ENCODE assay signal across 9 mouse cellular contexts in genomic region chr3:89101459-89101811, GRCm38 (mm10). TPM values are rescaled to one million over a fixed set of nuclear protein-coding genes. Genes with fewer than 3 reads are reported as not detected.
DNase-seq lines count a peak whose midpoint lies in the region; ATAC-seq and TF ChIP-seq lines count a peak whose summit lies in the region.
"Had no signal": no experiment of that assay in that cellular context is flagged by ENCODE, and none has a peak within 500 bp of the region (broad histone marks: within the 10 kb centered on the region; RNA-seq: fewer than 3 reads in every experiment).

No protein-coding gene starts in this region.

- H3K36me3 ChIP-seq in kidney, embryonic 15.5 days, result peaks cover 35% of the 10 kb centered on the region
- H3K36me3 ChIP-seq in forebrain, embryonic 13.5 days (ENCODE audit: poor library complexity, severe bottlenecking), result peaks cover 34% of the 10 kb centered on the region
- H3K36me3 ChIP-seq in liver, embryonic 14.5 days (replicated peaks; ENCODE audit: control insufficient read depth, insufficient read depth, low read depth), result peaks cover 18% of the 10 kb centered on the region
- H3K36me3 ChIP-seq in stomach, postnatal 0 days (ENCODE audit: control insufficient read depth, insufficient read depth, low read length), result peaks cover 11% of the 10 kb centered on the region; the same call in 1 of the 2 replicates

- peak overlapping the region; percentile 84 for H3K4me2 ChIP-seq in kidney, embryonic 15.5 days
- peak overlapping the region; percentile 86 for H3K4me2 ChIP-seq in forebrain, embryonic 13.5 days
- H3K4me2 ChIP-seq in liver, embryonic 14.5 days (ENCODE audit: low read depth), result peak overlapping the region; percentile 88
- H3K4me2 ChIP-seq in stomach, postnatal 0 days (replicated peaks; ENCODE audit: low read depth), result peak overlapping the region; percentile 82

- H3K4me3 ChIP-seq in kidney, embryonic 15.5 days (replicated peaks), result peak overlapping the region; percentile 76
- H3K4me3 ChIP-seq in forebrain, embryonic 13.5 days, result peak overlapping the region; percentile 76
- peak overlapping the region; percentile 60 to 95 for H3K4me3 ChIP-seq in liver, embryonic 14.5 days (ENCODE audit: insufficient read depth in 1 of 2, low read depth in 2 of 2, low read length in 2 of 2)
- H3K4me3 ChIP-seq in stomach, postnatal 0 days (ENCODE audit: low read depth, low read length), result peak overlapping the region; percentile 60

- TF ChIP-seq CTCF in liver, embryonic 14.5 days (IDR thresholded peaks at IDR 0.05; ENCODE audit: low read depth), result no peak
- TF ChIP-seq CTCF in stomach, postnatal 0 days (IDR thresholded peaks at IDR 0.05; ENCODE audit: low read depth), result no peak

- ATAC-seq in kidney, embryonic 15.5 days (replicated peaks; ENCODE audit: low FRiP score), result peak; percentile 27
- ATAC-seq in forebrain, embryonic 13.5 days, result no peak
- peak; percentile 52 for ATAC-seq in liver, embryonic 14.5 days (ENCODE audit: insufficient read depth)
- ATAC-seq in stomach, postnatal 0 days (ENCODE audit: low FRiP score, low TSS enrichment), result no peak; the same call in 1 of the 2 replicates

- under 1% methylated on average over 19 of the region's 19 CpGs for WGBS in kidney, embryonic 15.5 days
- WGBS in forebrain, embryonic 13.5 days, result under 1% methylated on average over 19 of the region's 19 CpGs
- under 1% methylated on average over 19 of the region's 19 CpGs for WGBS in liver, embryonic 14.5 days (ENCODE audit: insufficient replicate concordance)
- under 1% methylated on average over 19 of the region's 19 CpGs for WGBS in stomach, postnatal 0 days

- no peaks in the 10 kb centered on the region for H3K9me3 ChIP-seq in kidney, embryonic 15.5 days (replicated peaks)
- H3K9me3 ChIP-seq in forebrain, embryonic 13.5 days (replicated peaks), result no peaks in the 10 kb centered on the region
- H3K9me3 ChIP-seq in liver, embryonic 14.5 days (ENCODE audit: control insufficient read depth, low read length), result no peaks in the 10 kb centered on the region
- H3K9me3 ChIP-seq in stomach, postnatal 0 days (ENCODE audit: control insufficient read depth, low read length), result no peaks in the 10 kb centered on the region

- H3K4me1 ChIP-seq in kidney, embryonic 15.5 days, result peaks cover 32% of the 10 kb centered on the region
- peaks cover 33% of the 10 kb centered on the region for H3K4me1 ChIP-seq in forebrain, embryonic 13.5 days
- H3K4me1 ChIP-seq in liver, embryonic 14.5 days (replicated peaks; ENCODE audit: control insufficient read depth in 2 of 2, insufficient read depth in 2 of 2, low read length in 1 of 2), result peaks cover 13 to 16% of the 10 kb centered on the region in 2 experiments
- peaks cover 2% of the 10 kb centered on the region; the same call in 1 of the 2 replicates for H3K4me1 ChIP-seq in stomach, postnatal 0 days (replicated peaks; ENCODE audit: control insufficient read depth, insufficient read depth)

- H3K27ac ChIP-seq in kidney, embryonic 15.5 days, result peak overlapping the region; percentile 59
- H3K27ac ChIP-seq in forebrain, embryonic 13.5 days, result peak overlapping the region; percentile 72
- H3K27ac ChIP-seq in liver, embryonic 14.5 days, result peak overlapping the region; percentile 12
- peak overlapping the region; percentile 37 for H3K27ac ChIP-seq in stomach, postnatal 0 days (replicated peaks)

- H3K9ac ChIP-seq in kidney, embryonic 15.5 days, result peak overlapping the region; percentile 64
- peak overlapping the region; percentile 84 for H3K9ac ChIP-seq in forebrain, embryonic 13.5 days
- peak overlapping the region; percentile 59 for H3K9ac ChIP-seq in liver, embryonic 14.5 days (replicated peaks)
- peak overlapping the region; percentile 61 for H3K9ac ChIP-seq in stomach, postnatal 0 days (ENCODE audit: low read length)

- DNase-seq in kidney, adult 18-20 months, result no peak
- DNase-seq in MN1 (ENCODE audit: low spot score), result peak; percentile 56
- no peak for DNase-seq in liver, embryonic 14.5 days (ENCODE audit: low read depth in 3 of 3, low spot score in 3 of 3)
- no peak for DNase-seq in stomach, postnatal 0 days (ENCODE audit: low spot score)
- no peak for DNase-seq in adrenal gland, adult 8-10 months
- DNase-seq in thymus, adult 18-20 months, result no peak

- no peaks in the 10 kb centered on the region for H3K27me3 ChIP-seq in kidney, embryonic 15.5 days
- H3K27me3 ChIP-seq in forebrain, embryonic 13.5 days, result no peaks in the 10 kb centered on the region
- H3K27me3 ChIP-seq in liver, embryonic 14.5 days (ENCODE audit: control insufficient read depth, insufficient read depth, low read length), result no peaks in the 10 kb centered on the region
- H3K27me3 ChIP-seq in stomach, postnatal 0 days (ENCODE audit: control insufficient read depth, insufficient read depth, low read length), result no peaks in the 10 kb centered on the region

- TF ChIP-seq EP300 in liver, embryonic 14.5 days (IDR thresholded peaks at IDR 0.05; ENCODE audit: low read depth), result no peak
- TF ChIP-seq EP300 in stomach, postnatal 0 days (optimal IDR thresholded peaks at IDR 0.05), result no peak

RNA-seq across cellular contexts. Expression of gene Fdps, which starts 0.3 kb away (rescaled TPM):
- polyA plus RNA-seq in kidney, embryonic 15.5 days (2015; fragmentation: Nextera tagmentation; extraction: Ambion mirVana), result 188 and 215 TPM in 2 replicates
- 315 and 326 TPM in 2 replicates for polyA plus RNA-seq in forebrain, embryonic 13.5 days (2015; fragmentation: Nextera tagmentation; extraction: Ambion mirVana)
- polyA plus RNA-seq in liver, embryonic 14.5 days (2012; rRNA removed), result 126 and 131 TPM in 2 replicates
- 238 and 251 TPM in 2 replicates for polyA plus RNA-seq in liver, embryonic 14.5 days (2014; fragmentation: Nextera tagmentation; extraction: Ambion mirVana)
- polyA plus RNA-seq in stomach, postnatal 0 days (2015; fragmentation: Nextera tagmentation; extraction: Ambion mirVana), result 372 and 379 TPM in 2 replicates
- 100 to 1,000 TPM; 152 to 387 (median 263) TPM for total RNA-seq in adrenal gland, adult 8-10 months (2022)

RNA-seq across cellular contexts. Expression of gene Gm43738, which starts 0.5 kb away (rescaled TPM):
- polyA plus RNA-seq in kidney, embryonic 15.5 days (2015; fragmentation: Nextera tagmentation; extraction: Ambion mirVana), result not detected in 2 replicates
- polyA plus RNA-seq in forebrain, embryonic 13.5 days (2015; fragmentation: Nextera tagmentation; extraction: Ambion mirVana), result not detected in 2 replicates
- polyA plus RNA-seq in liver, embryonic 14.5 days (2012; rRNA removed), result 0.02 TPM in 1 of 2 replicates, not detected in the other
- 0.04 TPM in 1 of 2 replicates, not detected in the other for polyA plus RNA-seq in liver, embryonic 14.5 days (2014; fragmentation: Nextera tagmentation; extraction: Ambion mirVana)
- 0.17 TPM in 1 of 2 replicates, not detected in the other for polyA plus RNA-seq in stomach, postnatal 0 days (2015; fragmentation: Nextera tagmentation; extraction: Ambion mirVana)
- not detected for total RNA-seq in adrenal gland, adult 8-10 months (2022)
- total RNA-seq: layer of hippocampus, postnatal 14 days had no signal

RNA-seq across cellular contexts. Expression of gene Rusc1, which starts 8.3 kb away (rescaled TPM):
- 19.3 and 19.7 TPM in 2 replicates for polyA plus RNA-seq in kidney, embryonic 15.5 days (2015; fragmentation: Nextera tagmentation; extraction: Ambion mirVana)
- polyA plus RNA-seq in forebrain, embryonic 13.5 days (2015; fragmentation: Nextera tagmentation; extraction: Ambion mirVana), result 38.4 and 40.5 TPM in 2 replicates
- polyA plus RNA-seq in liver, embryonic 14.5 days (2012; rRNA removed), result 4.1 and 5.2 TPM in 2 replicates
- 2.6 and 3.2 TPM in 2 replicates for polyA plus RNA-seq in liver, embryonic 14.5 days (2014; fragmentation: Nextera tagmentation; extraction: Ambion mirVana)
- 19.4 and 22.0 TPM in 2 replicates for polyA plus RNA-seq in stomach, postnatal 0 days (2015; fragmentation: Nextera tagmentation; extraction: Ambion mirVana)
- 10 to 100 TPM; 33.8 to 46.8 (median 41.1) TPM for total RNA-seq in adrenal gland, adult 8-10 months (2022)

RNA-seq across cellular contexts. Expression of gene Pklr, which starts 34.5 kb away (rescaled TPM):
- 2.3 and 5.5 TPM in 2 replicates for polyA plus RNA-seq in kidney, embryonic 15.5 days (2015; fragmentation: Nextera tagmentation; extraction: Ambion mirVana)
- polyA plus RNA-seq in forebrain, embryonic 13.5 days (2015; fragmentation: Nextera tagmentation; extraction: Ambion mirVana), result 0.09 and 0.26 TPM in 2 replicates
- 132 and 143 TPM in 2 replicates for polyA plus RNA-seq in liver, embryonic 14.5 days (2012; rRNA removed)
- polyA plus RNA-seq in liver, embryonic 14.5 days (2014; fragmentation: Nextera tagmentation; extraction: Ambion mirVana), result 79.8 and 97.5 TPM in 2 replicates
- polyA plus RNA-seq in stomach, postnatal 0 days (2015; fragmentation: Nextera tagmentation; extraction: Ambion mirVana), result 6.6 and 6.8 TPM in 2 replicates
- total RNA-seq in adrenal gland, adult 8-10 months (2022), result under 1 TPM in 2 of 4 experiments, not detected in 2; 0.10 to 0.11 TPM
- total RNA-seq: layer of hippocampus, postnatal 14 days had no signal

RNA-seq across cellular contexts. Expression of gene Hcn3, which starts 58.6 kb away (rescaled TPM):
- polyA plus RNA-seq in kidney, embryonic 15.5 days (2015; fragmentation: Nextera tagmentation; extraction: Ambion mirVana), result 1.6 and 3.1 TPM in 2 replicates
- polyA plus RNA-seq in forebrain, embryonic 13.5 days (2015; fragmentation: Nextera tagmentation; extraction: Ambion mirVana), result 19.0 and 19.6 TPM in 2 replicates
- polyA plus RNA-seq in liver, embryonic 14.5 days (2012; rRNA removed), result 0.23 and 0.31 TPM in 2 replicates
- 0.55 and 0.56 TPM in 2 replicates for polyA plus RNA-seq in liver, embryonic 14.5 days (2014; fragmentation: Nextera tagmentation; extraction: Ambion mirVana)
- 0.45 and 0.71 TPM in 2 replicates for polyA plus RNA-seq in stomach, postnatal 0 days (2015; fragmentation: Nextera tagmentation; extraction: Ambion mirVana)
- total RNA-seq in adrenal gland, adult 8-10 months (2022), result 10 to 100 TPM in 2 of 4 experiments, 1 to 10 TPM in 2; 6.8 to 22.2 (median 10.1) TPM

Comparison
In these comparisons a context has a peak if more than half of its experiments do, and no peak if none do; other contexts are left out.
1. ATAC-seq: peak in kidney, embryonic 15.5 days (single experiment) and liver, embryonic 14.5 days (single experiment); none in forebrain, embryonic 13.5 days (single experiment) and stomach, postnatal 0 days (single experiment).
2. H3K27ac ChIP-seq: peak in every context shown above with its lines; median percentile 72 in forebrain, embryonic 13.5 days; 59 in kidney, embryonic 15.5 days; 37 in stomach, postnatal 0 days; 12 in liver, embryonic 14.5 days.
3. Peak in every context shown above with its lines, with median percentiles within 50 percentile points of each other: H3K4me2 ChIP-seq, H3K4me3 ChIP-seq and H3K9ac ChIP-seq.